Mouse (Mus musculus): ENCODE results near the gene Atf6. TPM values are rescaled to one million over a fixed set of nuclear protein-coding genes. Genes with fewer than 3 reads are reported as not detected.

Atf6 gene
- polyA plus RNA-seq, 2 experiments: 4.8 to 6.6 TPM

DNA sequence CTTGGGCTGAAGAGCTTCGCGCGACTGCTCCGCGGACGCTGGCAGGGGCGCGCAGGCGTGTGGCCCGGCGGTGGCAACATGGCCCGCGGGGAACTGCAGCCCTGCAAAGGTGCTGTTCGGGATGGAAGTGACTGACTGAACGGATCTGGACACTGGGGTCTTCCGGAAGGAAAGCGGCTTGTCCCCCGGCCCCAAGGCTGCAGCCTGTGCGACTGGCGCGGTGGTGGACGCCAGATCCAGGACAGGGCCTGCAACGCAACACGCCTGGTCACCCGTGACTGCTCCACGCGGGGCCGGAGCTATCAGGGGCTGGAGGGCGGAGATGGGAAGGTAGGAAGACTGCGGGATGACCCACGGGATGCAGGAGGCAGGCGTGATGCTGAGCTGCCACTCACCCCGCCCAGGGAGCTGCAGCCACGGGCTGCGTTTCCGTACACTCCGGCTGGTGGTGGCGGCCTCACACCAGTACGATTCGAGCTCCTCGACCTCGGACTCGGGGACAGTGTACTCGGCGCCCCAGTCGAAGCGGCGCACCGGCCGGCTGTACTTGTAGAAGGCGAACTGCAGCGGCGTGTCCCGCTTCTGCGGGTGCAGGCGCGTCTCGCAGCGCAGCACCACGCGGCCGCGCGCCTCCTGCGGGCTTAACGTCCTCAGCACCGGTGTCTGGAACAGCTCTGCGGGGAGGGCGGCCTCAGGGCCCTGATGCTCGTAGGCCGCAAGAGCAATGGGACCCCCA lies 40.1 kb upstream of the Atf6 start:
- 2% methylated on average over 71 of the region's 71 CpGs for WGBS (ENCODE audit: insufficient replicate concordance)
- no peak for TF ChIP-seq CTCF (IDR thresholded peaks at IDR 0.05; ENCODE audit: low read depth)
- no peak for TF ChIP-seq EP300 (IDR thresholded peaks at IDR 0.05; ENCODE audit: low read depth)

DNA sequence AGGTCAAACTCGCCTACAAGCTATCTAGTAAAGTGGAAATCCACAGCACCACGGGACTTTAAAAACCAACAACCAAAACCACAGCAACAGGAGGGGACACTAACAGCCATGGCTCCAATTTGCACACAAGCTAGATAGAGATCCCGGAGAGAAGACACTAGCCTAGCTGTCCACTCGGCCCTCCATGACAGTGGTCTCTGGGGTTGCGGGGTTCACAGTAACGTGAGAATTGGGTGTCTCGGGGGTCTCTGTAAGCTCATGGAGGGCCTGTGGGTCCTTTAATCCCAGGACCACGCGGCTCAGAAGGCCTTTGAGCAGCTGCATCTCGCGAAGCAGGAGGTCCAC lies 39.5 kb upstream of the Atf6 start:
- TF ChIP-seq CTCF (IDR thresholded peaks at IDR 0.05; ENCODE audit: low read depth) (no peak), EP300 (IDR thresholded peaks at IDR 0.05; ENCODE audit: low read depth) (no peak)
- Histone ChIP-seq H3K27ac (no peak overlapping the region), H3K4me1 (replicated peaks; ENCODE audit: control insufficient read depth in 2 of 2, insufficient read depth in 2 of 2, low read length in 1 of 2) (no peaks in the 10 kb centered on the region), H3K9me3 (ENCODE audit: control insufficient read depth, low read length) (no peaks in the 10 kb centered on the region), H3K4me3 (ENCODE audit: insufficient read depth in 1 of 2, low read depth in 2 of 2, low read length in 2 of 2) (no peak overlapping the region), H3K27me3 (ENCODE audit: control insufficient read depth, insufficient read depth, low read length) (peaks cover 37% of the 10 kb centered on the region), H3K4me2 (ENCODE audit: low read depth) (peak overlapping the region; percentile 50), H3K9ac (replicated peaks) (no peak overlapping the region; the same call in 1 of the 2 replicates), H3K36me3 (replicated peaks; ENCODE audit: control insufficient read depth, insufficient read depth, low read depth) (no peaks in the 10 kb centered on the region)
- DNase-seq (ENCODE audit: low read depth in 3 of 3, low spot score in 3 of 3): no peak
- WGBS (ENCODE audit: insufficient replicate concordance): 27% methylated on average over 11 of the region's 11 CpGs
- no peak for ATAC-seq (ENCODE audit: insufficient read depth)

More for the DNA sequence above, 40.1 kb upstream of the Atf6 start:
- Histone ChIP-seq H3K4me1 (replicated peaks; ENCODE audit: control insufficient read depth in 2 of 2, insufficient read depth in 2 of 2, low read length in 1 of 2) (no peaks in the 10 kb centered on the region), H3K27ac (no peak overlapping the region), H3K4me2 (ENCODE audit: low read depth) (peak overlapping the region; percentile 50), H3K9me3 (ENCODE audit: control insufficient read depth, low read length) (no peaks in the 10 kb centered on the region), H3K27me3 (ENCODE audit: control insufficient read depth, insufficient read depth, low read length) (peaks cover 37% of the 10 kb centered on the region), H3K9ac (replicated peaks) (no peak overlapping the region; the same call in 1 of the 2 replicates), H3K4me3 (ENCODE audit: insufficient read depth in 1 of 2, low read depth in 2 of 2, low read length in 2 of 2) (peak overlapping the region; percentile 22 to 23; a peak in 3 of 4 replicates), H3K36me3 (replicated peaks; ENCODE audit: control insufficient read depth, insufficient read depth, low read depth) (no peaks in the 10 kb centered on the region)
- DNase-seq (ENCODE audit: low read depth in 3 of 3, low spot score in 3 of 3) (no peak), ATAC-seq (ENCODE audit: insufficient read depth) (no peak; the same call in 1 of the 2 replicates)

DNA sequence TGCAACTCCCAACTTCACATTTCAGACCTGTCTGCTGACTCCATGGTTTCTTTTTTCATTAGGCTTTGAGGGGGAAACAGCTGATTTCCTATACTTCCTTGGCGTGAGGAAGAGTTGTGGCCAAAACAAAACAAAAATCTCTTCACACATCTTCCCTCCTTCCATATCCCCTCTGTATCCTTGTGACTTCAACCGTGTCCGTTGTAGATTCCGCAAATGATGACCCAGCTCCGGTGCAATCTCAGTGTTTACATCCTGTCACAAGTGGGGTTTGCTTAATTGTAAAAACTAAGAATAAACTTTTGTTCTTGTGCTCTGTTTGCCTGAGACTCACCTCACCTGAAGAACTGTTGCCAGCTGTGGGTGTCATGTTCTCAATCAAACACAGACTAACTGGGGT lies 35.9 kb upstream of the Atf6 start:
- no peaks in the 10 kb centered on the region for H3K36me3 ChIP-seq (replicated peaks; ENCODE audit: control insufficient read depth, insufficient read depth, low read depth)
- ATAC-seq (ENCODE audit: insufficient read depth) (no peak), DNase-seq (ENCODE audit: low read depth in 3 of 3, low spot score in 3 of 3) (no peak)
- peaks cover 27% of the 10 kb centered on the region for H3K27me3 ChIP-seq (ENCODE audit: control insufficient read depth, insufficient read depth, low read length)
- TF ChIP-seq EP300 (IDR thresholded peaks at IDR 0.05; ENCODE audit: low read depth): no peak
- H3K4me1 ChIP-seq (replicated peaks; ENCODE audit: control insufficient read depth in 2 of 2, insufficient read depth in 2 of 2, low read length in 1 of 2): no peaks in the 10 kb centered on the region
- H3K9ac ChIP-seq (replicated peaks): no peak overlapping the region
- no peak overlapping the region for H3K27ac ChIP-seq
- no peak overlapping the region for H3K4me2 ChIP-seq (ENCODE audit: low read depth)
- H3K9me3 ChIP-seq (ENCODE audit: control insufficient read depth, low read length): no peaks in the 10 kb centered on the region
- WGBS (ENCODE audit: insufficient replicate concordance): 32% methylated on average over 5 of the region's 5 CpGs
- H3K4me3 ChIP-seq (ENCODE audit: insufficient read depth in 1 of 2, low read depth in 2 of 2, low read length in 2 of 2): no peak overlapping the region

DNA sequence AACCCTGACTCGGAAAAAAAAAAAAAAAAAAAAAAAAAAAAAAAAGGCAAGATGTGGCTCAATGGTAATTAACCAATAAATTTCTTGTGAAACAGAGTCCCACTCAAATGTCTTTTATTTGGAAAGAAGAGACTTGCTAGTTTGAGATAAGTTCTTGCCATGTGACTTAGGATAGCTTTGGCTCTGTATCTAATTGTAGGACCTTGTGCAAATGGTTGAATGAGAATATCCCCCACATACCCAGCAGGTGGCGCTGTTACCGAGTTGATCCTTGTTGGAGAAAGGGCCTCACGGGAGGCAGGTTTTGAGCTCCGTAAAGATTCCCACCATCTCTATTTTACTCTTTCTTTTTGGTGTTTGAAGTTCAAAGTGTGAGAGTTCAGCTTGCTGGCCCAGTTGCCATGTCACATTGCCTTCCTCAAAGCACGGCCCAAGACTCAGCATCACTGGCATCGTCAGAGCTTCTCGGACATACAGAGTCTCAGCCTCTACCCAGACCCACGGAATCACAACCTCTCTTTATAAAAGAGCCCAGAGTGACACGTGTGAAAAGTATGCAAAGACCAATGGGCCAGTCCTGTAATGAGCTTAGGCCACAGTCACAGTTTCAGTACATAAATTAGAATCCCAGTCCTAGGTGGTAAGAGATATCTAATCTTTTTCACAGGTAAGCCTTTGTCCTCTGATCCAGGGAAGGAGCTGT lies 34.1 kb upstream of the Atf6 start:
- peaks cover 9% of the 10 kb centered on the region for H3K27me3 ChIP-seq (ENCODE audit: control insufficient read depth, insufficient read depth, low read length)
- H3K9ac ChIP-seq (replicated peaks): no peak overlapping the region
- no peaks in the 10 kb centered on the region for H3K36me3 ChIP-seq (replicated peaks; ENCODE audit: control insufficient read depth, insufficient read depth, low read depth)
- no peak overlapping the region for H3K4me3 ChIP-seq (ENCODE audit: insufficient read depth in 1 of 2, low read depth in 2 of 2, low read length in 2 of 2)
- ATAC-seq (ENCODE audit: insufficient read depth) (peak; percentile 60; the same call in 1 of the 2 replicates), DNase-seq (ENCODE audit: low read depth in 3 of 3, low spot score in 3 of 3) (peak; percentile 66 to 74 (median 71))
- H3K4me2 ChIP-seq (ENCODE audit: low read depth): peak overlapping the region; percentile 53
- no peaks in the 10 kb centered on the region for H3K9me3 ChIP-seq (ENCODE audit: control insufficient read depth, low read length)
- no peak overlapping the region for H3K27ac ChIP-seq
- TF ChIP-seq CTCF (IDR thresholded peaks at IDR 0.05; ENCODE audit: low read depth): peak; percentile 86
- TF ChIP-seq EP300 (IDR thresholded peaks at IDR 0.05; ENCODE audit: low read depth): no peak
- 31% methylated on average over 10 of the region's 10 CpGs for WGBS (ENCODE audit: insufficient replicate concordance)
- H3K4me1 ChIP-seq (replicated peaks; ENCODE audit: control insufficient read depth in 2 of 2, insufficient read depth in 2 of 2, low read length in 1 of 2): no peaks in the 10 kb centered on the region

DNA sequence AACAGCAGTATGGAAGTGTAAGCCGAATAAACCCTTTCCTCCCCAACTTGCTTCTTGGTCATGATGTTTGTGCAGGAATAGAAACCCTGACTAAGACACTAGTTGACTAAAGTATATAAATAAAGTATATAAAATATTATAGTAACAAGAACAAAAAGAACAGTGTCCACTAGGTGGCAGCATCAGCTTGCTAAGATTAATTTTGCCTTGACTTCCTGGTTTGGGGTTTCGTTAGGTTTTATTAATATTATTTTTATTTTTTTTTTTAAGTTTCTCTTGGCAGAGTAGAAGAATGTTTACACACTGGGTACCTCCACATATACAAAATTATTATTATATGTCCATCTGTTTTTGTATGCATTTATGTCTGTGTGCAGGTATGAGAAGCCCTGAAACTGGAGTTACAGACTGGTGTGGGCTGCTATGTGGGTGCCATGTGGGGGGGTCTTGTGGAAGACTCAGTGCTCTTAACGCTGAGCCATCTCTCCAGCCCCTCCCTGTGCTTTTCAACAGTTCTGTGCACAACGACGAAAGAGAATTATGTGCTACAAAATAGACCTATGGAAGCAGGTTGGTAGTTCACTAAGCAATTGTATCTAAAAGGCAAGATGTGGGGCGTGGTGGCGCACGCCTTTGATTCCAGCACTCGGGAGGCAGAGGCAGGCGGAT lies 33.4 kb upstream of the Atf6 start:
- H3K9me3 ChIP-seq (ENCODE audit: control insufficient read depth, low read length): no peaks in the 10 kb centered on the region
- no peak overlapping the region for H3K27ac ChIP-seq
- 19% methylated on average over 10 of the region's 10 CpGs for WGBS (ENCODE audit: insufficient replicate concordance)
- TF ChIP-seq CTCF (IDR thresholded peaks at IDR 0.05; ENCODE audit: low read depth): peak; percentile 46; the same call in 1 of the 2 replicates
- no peak for TF ChIP-seq EP300 (IDR thresholded peaks at IDR 0.05; ENCODE audit: low read depth)
- no peaks in the 10 kb centered on the region for H3K36me3 ChIP-seq (replicated peaks; ENCODE audit: control insufficient read depth, insufficient read depth, low read depth)
- no peaks in the 10 kb centered on the region for H3K4me1 ChIP-seq (replicated peaks; ENCODE audit: control insufficient read depth in 2 of 2, insufficient read depth in 2 of 2, low read length in 1 of 2)
- H3K27me3 ChIP-seq (ENCODE audit: control insufficient read depth, insufficient read depth, low read length): peaks cover 2% of the 10 kb centered on the region; the same call in 1 of the 2 replicates
- ATAC-seq (ENCODE audit: insufficient read depth) (no peak), DNase-seq (ENCODE audit: low read depth in 3 of 3, low spot score in 3 of 3) (peak; percentile 41 to 51 (median 46))
- H3K4me3 ChIP-seq (ENCODE audit: insufficient read depth in 1 of 2, low read depth in 2 of 2, low read length in 2 of 2): peak overlapping the region in 1 of 2 experiments; percentile 13; a peak in 1 of 4 replicates
- H3K4me2 ChIP-seq (ENCODE audit: low read depth): peak overlapping the region; percentile 53
- H3K9ac ChIP-seq (replicated peaks): no peak overlapping the region
